9 mouse cellular contexts compared by ENCODE assay signal in the genomic region with DNA sequence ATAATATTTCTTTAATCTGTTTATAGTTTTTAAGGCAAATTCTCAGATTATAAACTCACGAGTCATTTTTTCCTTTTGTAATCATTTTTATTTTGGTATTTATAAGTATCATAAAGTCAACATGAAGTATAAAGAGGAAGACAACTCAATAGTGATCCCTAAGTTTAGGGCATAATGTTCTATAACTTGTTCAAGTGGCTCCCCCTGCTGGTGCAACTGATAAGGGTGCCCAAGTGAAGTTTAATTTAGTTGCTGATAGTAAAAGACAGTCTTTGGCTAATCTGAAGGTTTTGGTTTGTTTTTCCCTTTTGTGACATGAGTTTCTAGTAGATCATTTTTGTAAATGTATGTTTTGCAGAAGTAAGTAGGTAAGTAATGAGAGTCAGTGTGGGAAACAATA. TPM values are rescaled to one million over a fixed set of nuclear protein-coding genes. Genes with fewer than 3 reads are reported as not detected.
DNase-seq lines count a peak whose midpoint lies in the region; ATAC-seq lines count a peak whose summit lies in the region.
"Had no signal": no experiment of that assay in that cellular context is flagged by ENCODE, and none has a peak within 500 bp of the region (broad histone marks: within the 10 kb centered on the region; RNA-seq: fewer than 3 reads in every experiment).

No protein-coding gene starts in this region.

- H3K27me3 ChIP-seq in heart, embryonic 11.5 days (ENCODE audit: control insufficient read depth, insufficient read depth, low read length): no peaks in the 10 kb centered on the region
- H3K27me3 ChIP-seq: megakaryocyte, embryonic 14.5 days had no signal

- no peak overlapping the region for H3K4me2 ChIP-seq in heart, embryonic 11.5 days

- H3K4me3 ChIP-seq in heart, embryonic 11.5 days (ENCODE audit: low read depth, low read length): no peak overlapping the region
- H3K4me3 ChIP-seq: megakaryocyte, embryonic 14.5 days had no signal

- DNase-seq in heart, adult 11 months: peak; percentile 89
- peak; percentile 29 for DNase-seq in Muller cell, postnatal 12 days (ENCODE audit: inconsistent ontology term)
- DNase-seq in cerebellum, adult 9-11 months: peak; percentile 38
- DNase-seq in gastrocnemius, postnatal 4 days (ENCODE audit: low spot score in 2 of 2): peak; percentile 43 to 75
- peak; percentile 48 to 94 for DNase-seq in layer of hippocampus, postnatal 25 days (ENCODE audit: extremely low spot score in 1 of 2, low spot score in 1 of 2)
- DNase-seq in monocyte, adult 2 months (ENCODE audit: low read depth in 1 of 2, low spot score in 2 of 2): peak; percentile 19 to 38
- peak; percentile 89 for DNase-seq in testis, postnatal 10 days (ENCODE audit: low spot score)

- ATAC-seq in heart, embryonic 11.5 days (replicated peaks; ENCODE audit: insufficient number of reproducible peaks, low FRiP score, low TSS enrichment): no peak

- no peak overlapping the region for H3K27ac ChIP-seq in heart, embryonic 11.5 days (ENCODE audit: low read depth, low read length)

- WGBS in heart, embryonic 11.5 days (ENCODE audit: insufficient replicate concordance): 34% methylated on average over 1 of the region's 1 CpGs

- H3K36me3 ChIP-seq in heart, embryonic 11.5 days (ENCODE audit: control insufficient read depth, insufficient read depth, low read length): peaks cover 6% of the 10 kb centered on the region; the same call in 1 of the 2 replicates

- no peak overlapping the region for H3K9ac ChIP-seq in heart, embryonic 11.5 days (ENCODE audit: low read depth, low read length)

- H3K4me1 ChIP-seq in heart, embryonic 11.5 days (ENCODE audit: control insufficient read depth, insufficient read depth, low read length): no peaks in the 10 kb centered on the region

- H3K9me3 ChIP-seq in heart, embryonic 11.5 days (replicated peaks; ENCODE audit: control insufficient read depth, low read length): no peaks in the 10 kb centered on the region
- H3K9me3 ChIP-seq: megakaryocyte, embryonic 14.5 days had no signal

RNA-seq across cellular contexts. Expression of a gene that starts 55.8 kb away (rescaled TPM):
- 11.1 and 12.8 TPM in 2 replicates for polyA plus RNA-seq in heart, embryonic 11.5 days (2014; fragmentation: Nextera tagmentation; extraction: Ambion mirVana)
- total RNA-seq in gastrocnemius, postnatal 4 days (2021): 10 to 100 TPM; 30.4 to 35.2 TPM
- 10 to 100 TPM; 28.1 to 36.0 TPM for total RNA-seq in layer of hippocampus, postnatal 25 days (2021)

Comparison
In these comparisons a context has a peak if more than half of its experiments do, and no peak if none do; other contexts are left out.
1. DNase-seq: peak in every context shown above with its lines; median percentile 89 in heart, adult 11 months; 89 in testis, postnatal 10 days; 71 in layer of hippocampus, postnatal 25 days; 59 in gastrocnemius, postnatal 4 days; 38 in cerebellum, adult 9-11 months; 29 in Muller cell, postnatal 12 days; 28 in monocyte, adult 2 months.